Mouse (Mus musculus) liver, adult 2 months (tissue): ENCODE results near the gene Tm9sf4.

Experiments
- CTCF ChIP-seq: fragments of 200-500 bp; IDR thresholded peaks from 2 replicates; pipeline ENCODE4 v1.5.1; 2011; ENCODE audit warnings: low read depth, low read length, control low read depth
- POLR2A ChIP-seq: fragments of 200-500 bp; IDR thresholded peaks from 2 replicates; pipeline ENCODE4 v1.6.1; 2011; ENCODE audit warnings: low read length, control low read depth; ENCODE audit not compliant: insufficient read depth; ENCODE audit errors: extremely low read depth

DNA sequence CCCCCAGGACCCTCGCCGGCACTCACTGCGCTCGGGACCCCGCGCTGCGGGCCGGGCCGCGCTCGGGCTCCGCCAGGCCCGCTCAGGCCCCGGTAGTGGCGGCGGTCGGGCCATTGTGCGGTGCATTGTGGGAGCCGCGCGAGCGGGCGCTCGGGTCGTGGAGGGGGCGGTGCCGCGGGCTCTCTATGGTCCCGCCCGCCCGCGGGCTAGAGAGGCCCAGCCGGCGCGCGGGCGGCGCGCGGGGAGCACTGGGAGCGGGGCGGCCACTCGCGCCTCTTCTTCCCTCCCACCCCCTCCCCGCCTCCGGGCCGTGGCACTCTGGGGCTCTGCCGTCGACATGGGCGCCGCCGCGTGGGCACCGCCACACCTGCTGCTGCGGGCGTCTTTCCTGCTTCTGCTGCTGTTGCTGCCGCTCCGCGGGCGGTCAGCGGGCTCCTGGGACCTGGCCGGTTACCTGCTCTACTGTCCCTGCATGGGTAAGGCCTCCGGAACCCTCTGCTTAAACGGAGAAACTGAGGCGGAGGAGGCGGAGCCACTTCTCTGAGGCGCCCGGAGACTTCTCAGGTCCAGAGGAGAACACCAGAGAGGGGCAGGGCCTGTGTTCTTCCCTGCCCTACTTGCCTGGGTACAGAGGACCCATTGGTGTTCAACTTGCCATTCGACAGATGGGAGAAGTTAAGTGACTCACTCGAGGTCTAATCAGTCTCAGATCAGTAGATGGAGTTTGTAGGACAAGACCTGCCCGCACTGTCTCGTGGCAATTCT is 80.3 kb downstream of the Tm9sf4 start, which contains the start of the genes Plagl2 and Pofut1:
- TF ChIP-seq CTCF (peak; percentile 44), POLR2A (peak; percentile 41; the same call in 1 of the 2 replicates)
